Mouse (Mus musculus): ENCODE measurements around the gene Gpr152.

GRCm38 (mm10) chr19:4098426-4098825 is 41.2 kb upstream of the Gpr152 start:
- no peak for TF ChIP-seq CTCF (IDR thresholded peaks at IDR 0.05; ENCODE audit: borderline replicate concordance, insufficient read depth, low read depth, low read length)
- no peak for TF ChIP-seq POLR2A (IDR thresholded peaks at IDR 0.05; ENCODE audit: borderline replicate concordance, insufficient read depth, low read length)
